Mouse (Mus musculus): ENCODE data around the gene Ttc14. TPM values are rescaled to one million over a fixed set of nuclear protein-coding genes. Genes with fewer than 3 reads are reported as not detected.

The Ttc14 gene
- polyA plus RNA-seq, 1 experiment from 2014 or later, result 30.9 TPM

- 77% methylated on average over 10 of the region's 10 CpGs for WGBS
- H3K4me1 ChIP-seq (replicated peaks; ENCODE audit: control insufficient read depth, insufficient read depth), result no peaks in the 10 kb centered on the region
- H3K9me3 ChIP-seq (ENCODE audit: control insufficient read depth, low read length), result no peaks in the 10 kb centered on the region
- H3K36me3 ChIP-seq (ENCODE audit: control insufficient read depth, insufficient read depth, low read length), result no peaks in the 10 kb centered on the region
- DNase-seq (ENCODE audit: low spot score) (no peak), ATAC-seq (ENCODE audit: low FRiP score, low TSS enrichment) (no peak)
- H3K9ac ChIP-seq (ENCODE audit: low read length), result no peak overlapping the region
- H3K4me2 ChIP-seq (replicated peaks; ENCODE audit: low read depth), result no peak overlapping the region
- no peak overlapping the region for H3K4me3 ChIP-seq (ENCODE audit: low read depth, low read length)
- TF ChIP-seq CTCF (IDR thresholded peaks at IDR 0.05; ENCODE audit: low read depth) (no peak), EP300 (optimal IDR thresholded peaks at IDR 0.05) (no peak)
- H3K27me3 ChIP-seq (ENCODE audit: control insufficient read depth, insufficient read depth, low read length), result no peaks in the 10 kb centered on the region
- H3K27ac ChIP-seq (replicated peaks), result no peak overlapping the region
Measured at GRCm38 (mm10) chr3:33832351-33832750, 32.7 kb downstream of the Ttc14 start.

GRCm38 (mm10) chr3:33836576-33836975 is 36.9 kb downstream of the Ttc14 start:
- H3K27me3 ChIP-seq (ENCODE audit: control insufficient read depth, insufficient read depth, low read length), result no peaks in the 10 kb centered on the region
- no peak for ATAC-seq (ENCODE audit: low FRiP score, low TSS enrichment)
- no peak overlapping the region for H3K9ac ChIP-seq (ENCODE audit: low read length)
- H3K36me3 ChIP-seq (ENCODE audit: control insufficient read depth, insufficient read depth, low read length), result no peaks in the 10 kb centered on the region
- WGBS, result 81% methylated on average over 13 of the region's 13 CpGs
- no peak overlapping the region for H3K4me2 ChIP-seq (replicated peaks; ENCODE audit: low read depth)
- H3K9me3 ChIP-seq (ENCODE audit: control insufficient read depth, low read length), result no peaks in the 10 kb centered on the region
- no peak for DNase-seq (ENCODE audit: low spot score)
- no peak overlapping the region for H3K27ac ChIP-seq (replicated peaks)
- H3K4me3 ChIP-seq (ENCODE audit: low read depth, low read length), result no peak overlapping the region
- TF ChIP-seq EP300 (optimal IDR thresholded peaks at IDR 0.05) (no peak), CTCF (IDR thresholded peaks at IDR 0.05; ENCODE audit: low read depth) (no peak)
- H3K4me1 ChIP-seq (replicated peaks; ENCODE audit: control insufficient read depth, insufficient read depth), result no peaks in the 10 kb centered on the region; the same call in 1 of the 2 replicates

GRCm38 (mm10) chr3:33838877-33839276 is 39.2 kb downstream of the Ttc14 start:
- H3K4me2 ChIP-seq (replicated peaks; ENCODE audit: low read depth), result peak overlapping the region; percentile 45
- no peak for ATAC-seq (ENCODE audit: low FRiP score, low TSS enrichment)
- WGBS, result 32% methylated on average over 10 of the region's 10 CpGs
- peak overlapping the region; percentile 25 for H3K4me3 ChIP-seq (ENCODE audit: low read depth, low read length)
- H3K36me3 ChIP-seq (ENCODE audit: control insufficient read depth, insufficient read depth, low read length), result no peaks in the 10 kb centered on the region
- no peaks in the 10 kb centered on the region for H3K27me3 ChIP-seq (ENCODE audit: control insufficient read depth, insufficient read depth, low read length)
- H3K4me1 ChIP-seq (replicated peaks; ENCODE audit: control insufficient read depth, insufficient read depth), result no peaks in the 10 kb centered on the region; the same call in 1 of the 2 replicates
- H3K9ac ChIP-seq (ENCODE audit: low read length), result no peak overlapping the region
- TF ChIP-seq CTCF (IDR thresholded peaks at IDR 0.05; ENCODE audit: low read depth) (no peak), EP300 (optimal IDR thresholded peaks at IDR 0.05) (no peak)
- no peaks in the 10 kb centered on the region for H3K9me3 ChIP-seq (ENCODE audit: control insufficient read depth, low read length)
- no peak overlapping the region for H3K27ac ChIP-seq (replicated peaks)
- DNase-seq (ENCODE audit: low spot score), result peak; percentile 32

GRCm38 (mm10) chr3:33843801-33844632 is 44.4 kb downstream of the Ttc14 start, which contains the start of gene Ccdc39:
Ccdc39 (minus strand) TSS chr3:33844310.
- TF ChIP-seq EP300 (optimal IDR thresholded peaks at IDR 0.05) (no peak), CTCF (IDR thresholded peaks at IDR 0.05; ENCODE audit: low read depth) (0 out of 2 replicates have a peak, but pooled peaks have one; percentile 1)
- H3K9me3 ChIP-seq (ENCODE audit: control insufficient read depth, low read length), result no peaks in the 10 kb centered on the region
- H3K9ac ChIP-seq (ENCODE audit: low read length), result peak within 1 kb of the TSS; percentile 55
- no peaks in the 10 kb centered on the region; the same call in 1 of the 2 replicates for H3K4me1 ChIP-seq (replicated peaks; ENCODE audit: control insufficient read depth, insufficient read depth)
- peak within 1 kb of the TSS; percentile 42 for H3K4me3 ChIP-seq (ENCODE audit: low read depth, low read length)
- no peak within 1 kb of the TSS for H3K27ac ChIP-seq (replicated peaks)
- no peaks in the 10 kb centered on the region for H3K27me3 ChIP-seq (ENCODE audit: control insufficient read depth, insufficient read depth, low read length)
- peak; percentile 70 for DNase-seq (ENCODE audit: low spot score)
- no peaks in the 10 kb centered on the region for H3K36me3 ChIP-seq (ENCODE audit: control insufficient read depth, insufficient read depth, low read length)
- peak within 1 kb of the TSS; percentile 73 for H3K4me2 ChIP-seq (replicated peaks; ENCODE audit: low read depth)
- WGBS, result 5% methylated on average over 26 of the region's 26 CpGs
- ATAC-seq (ENCODE audit: low FRiP score, low TSS enrichment), result peak; percentile 81

GRCm38 (mm10) chr3:33846639-33847038 is 47.0 kb downstream of the Ttc14 start:
- Histone ChIP-seq H3K36me3 (ENCODE audit: control insufficient read depth, insufficient read depth, low read length) (no peaks in the 10 kb centered on the region), H3K27ac (replicated peaks) (no peak overlapping the region), H3K4me1 (replicated peaks; ENCODE audit: control insufficient read depth, insufficient read depth) (no peaks in the 10 kb centered on the region), H3K9me3 (ENCODE audit: control insufficient read depth, low read length) (no peaks in the 10 kb centered on the region), H3K9ac (ENCODE audit: low read length) (no peak overlapping the region), H3K4me3 (ENCODE audit: low read depth, low read length) (no peak overlapping the region), H3K27me3 (ENCODE audit: control insufficient read depth, insufficient read depth, low read length) (no peaks in the 10 kb centered on the region), H3K4me2 (replicated peaks; ENCODE audit: low read depth) (no peak overlapping the region)
- DNase-seq (ENCODE audit: low spot score) (no peak), ATAC-seq (ENCODE audit: low FRiP score, low TSS enrichment) (no peak)
- TF ChIP-seq CTCF (IDR thresholded peaks at IDR 0.05; ENCODE audit: low read depth), result no peak
- no peak for TF ChIP-seq EP300 (optimal IDR thresholded peaks at IDR 0.05)
- 64% methylated on average over 6 of the region's 6 CpGs for WGBS

GRCm38 (mm10) chr3:33850856-33851255 is 51.2 kb downstream of the Ttc14 start:
- H3K36me3 ChIP-seq (ENCODE audit: control insufficient read depth, insufficient read depth, low read length), result no peaks in the 10 kb centered on the region
- H3K4me2 ChIP-seq (replicated peaks; ENCODE audit: low read depth), result no peak overlapping the region
- no peaks in the 10 kb centered on the region for H3K27me3 ChIP-seq (ENCODE audit: control insufficient read depth, insufficient read depth, low read length)
- no peak overlapping the region for H3K27ac ChIP-seq (replicated peaks)
- H3K4me3 ChIP-seq (ENCODE audit: low read depth, low read length), result no peak overlapping the region
- no peak overlapping the region for H3K9ac ChIP-seq (ENCODE audit: low read length)
- no peak for TF ChIP-seq CTCF (IDR thresholded peaks at IDR 0.05; ENCODE audit: low read depth)
- no peak for TF ChIP-seq EP300 (optimal IDR thresholded peaks at IDR 0.05)
- H3K9me3 ChIP-seq (ENCODE audit: control insufficient read depth, low read length), result no peaks in the 10 kb centered on the region
- ATAC-seq (ENCODE audit: low FRiP score, low TSS enrichment), result no peak
- WGBS, result 82% methylated on average over 4 of the region's 4 CpGs
- H3K4me1 ChIP-seq (replicated peaks; ENCODE audit: control insufficient read depth, insufficient read depth), result no peaks in the 10 kb centered on the region
- no peak for DNase-seq (ENCODE audit: low spot score)

Measured in stomach, postnatal 0 days (tissue).